Mouse (Mus musculus): ENCODE measurements at regions not wholly inside any gene's neighbourhood (a gene's known extent, or its start where the extent isn't known, plus 50 kb on each side); places are given as distances from the start of the nearest gene placed in this dataset.

DNA sequence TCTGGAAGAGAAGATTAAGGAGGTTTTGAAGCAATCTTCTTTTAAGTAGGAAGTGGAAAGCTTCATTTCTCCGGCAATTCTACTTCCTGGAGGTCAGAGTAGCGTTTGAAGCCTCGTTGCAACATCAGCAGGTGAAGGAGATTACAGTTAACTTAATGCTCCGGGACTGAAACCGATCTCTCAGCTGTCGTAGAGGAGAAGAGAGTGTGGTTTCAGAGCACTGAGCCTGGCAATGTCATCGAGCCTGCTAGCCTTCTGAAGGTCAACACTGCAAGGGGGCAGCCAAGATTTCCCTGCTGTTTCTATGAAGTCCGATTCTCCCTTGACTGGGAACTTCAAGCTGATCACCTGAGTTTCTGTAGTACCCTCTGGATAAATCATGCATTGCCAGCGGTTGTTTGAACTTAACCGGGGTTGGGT is 299.1 kb downstream of the Pten start:
- TF ChIP-seq CTCF (IDR thresholded peaks at IDR 0.05; ENCODE audit: control insufficient read depth, insufficient read depth, insufficient read length) (no peak), USF1 (IDR thresholded peaks at IDR 0.05; ENCODE audit: low read depth) (no peak), MAX (IDR thresholded peaks at IDR 0.05) (no peak), CEBPB (IDR thresholded peaks at IDR 0.05; ENCODE audit: low read depth) (no peak), MYOG (IDR thresholded peaks at IDR 0.05; ENCODE audit: control insufficient read depth, extremely low read depth, insufficient read length) (no peak)
